Mouse (Mus musculus) neural tube, embryonic 10.5 days (tissue): ENCODE results near the gene Prpsap1.
"Not testable (repeated sequence)": the region's sequence is repeated elsewhere in the genome, so short reads cannot be mapped to it uniquely, and the experiment has no call there.

Experiments
- DNase-seq: peaks from one replicate; pipeline ENCODE4 v3.0.0-alpha.2; 2017; ENCODE audit warnings: low spot score; ENCODE audit errors: extremely low spot score

Prpsap1 gene

GRCm38 (mm10) chr11:116488693-116489375 lies 5.2 kb downstream of the Prpsap1 start:
- no peak for DNase-seq

GRCm38 (mm10) chr11:116488207-116488606 lies 5.8 kb downstream of the Prpsap1 start:
- no peak for DNase-seq

GRCm38 (mm10) chr11:116484261-116484660 lies 9.7 kb downstream of the Prpsap1 start:
- no peak for DNase-seq

GRCm38 (mm10) chr11:116481776-116482175 lies 12.2 kb downstream of the Prpsap1 start:
- DNase-seq, result no peak

- no peak for DNase-seq
Observed at GRCm38 (mm10) chr11:116480975-116481374, 13.0 kb downstream of the Prpsap1 start.

GRCm38 (mm10) chr11:116479832-116480231 lies 14.2 kb downstream of the Prpsap1 start:
- DNase-seq, result no peak

- no peak for DNase-seq
Observed at GRCm38 (mm10) chr11:116478978-116479377, 15.0 kb downstream of the Prpsap1 start.

- no peak for DNase-seq
Observed at GRCm38 (mm10) chr11:116477160-116477759, 16.7 kb downstream of the Prpsap1 start.

GRCm38 (mm10) chr11:116476696-116477095 lies 17.3 kb downstream of the Prpsap1 start:
- no peak for DNase-seq

- no peak for DNase-seq
Observed at GRCm38 (mm10) chr11:116476041-116476440, 18.0 kb downstream of the Prpsap1 start.

GRCm38 (mm10) chr11:116472275-116472674 lies 21.7 kb downstream of the Prpsap1 start:
- DNase-seq, result no peak

GRCm38 (mm10) chr11:116470896-116471295 lies 23.1 kb downstream of the Prpsap1 start:
- DNase-seq, result no peak

- no peak for DNase-seq
Observed at GRCm38 (mm10) chr11:116470249-116470648, 23.8 kb downstream of the Prpsap1 start.

GRCm38 (mm10) chr11:116468338-116468737 lies 25.7 kb downstream of the Prpsap1 start:
- not testable (repeated sequence) for DNase-seq

- DNase-seq, result no peak
Observed at GRCm38 (mm10) chr11:116466141-116466540, 27.9 kb downstream of the Prpsap1 start, which contains the start of gene Qrich2. Gene Qrich2 (minus strand): TSS chr11:116466241.

GRCm38 (mm10) chr11:116463833-116464232 lies 30.2 kb downstream of the Prpsap1 start:
- DNase-seq, result peak; percentile 88

GRCm38 (mm10) chr11:116463338-116463737 lies 30.7 kb downstream of the Prpsap1 start:
- no peak for DNase-seq

GRCm38 (mm10) chr11:116459786-116460185 lies 34.2 kb downstream of the Prpsap1 start:
- no peak for DNase-seq

GRCm38 (mm10) chr11:116456234-116456633 lies 37.8 kb downstream of the Prpsap1 start:
- no peak for DNase-seq

GRCm38 (mm10) chr11:116453889-116454288 lies 40.1 kb downstream of the Prpsap1 start:
- DNase-seq, result no peak

- DNase-seq, result no peak
Observed at GRCm38 (mm10) chr11:116449341-116449740, 44.7 kb downstream of the Prpsap1 start.

- DNase-seq, result no peak
Observed at GRCm38 (mm10) chr11:116447822-116448221, 46.2 kb downstream of the Prpsap1 start.

GRCm38 (mm10) chr11:116446308-116446887 lies 47.6 kb downstream of the Prpsap1 start:
- DNase-seq, result no peak
